Mouse (Mus musculus) brain, embryonic 18.5 days (tissue): Measurements from ENCODE around the gene Rsg1.

Experiments used
- DNase-seq: peaks from one replicate; pipeline ENCODE4 v3.0.0-alpha.2; 2012; ENCODE audit warnings: low read depth, low spot score

Rsg1 gene

GRCm38 (mm10) chr4:141274485-141275341 lies 61.0 kb downstream of the Rsg1 start:
- DNase-seq, result no peak
